Mouse (Mus musculus) lung, adult 2 months (tissue): ENCODE data around the gene Hinfp. TPM values are rescaled to one million over a fixed set of nuclear protein-coding genes. Genes with fewer than 3 reads are reported as not detected.
"Not testable (repeated sequence)": the region's sequence is repeated elsewhere in the genome, so short reads cannot be mapped to it uniquely, and the experiment has no call there.

Source experiments
- DNase-seq: peaks from one replicate; pipeline ENCODE4 v3.0.0; 2022
- H3K4me1 ChIP-seq: fragments of 200-500 bp; 2 replicates; pipeline ENCODE4 v1.6.1; 2011; ENCODE audit warnings: low read length; ENCODE audit not compliant: control insufficient read depth, insufficient read depth
- H3K4me3 ChIP-seq: fragments of 200-500 bp; replicated peaks from 2 replicates; pipeline ENCODE3; 2011; ENCODE audit warnings: low read depth, mild to moderate bottlenecking, control low read depth, low read length; ENCODE audit errors: extremely low read depth
- CTCF ChIP-seq: fragments of 200-500 bp; IDR thresholded peaks from 2 replicates; pipeline ENCODE4 v1.5.1; 2011; ENCODE audit warnings: mild to moderate bottlenecking, low read length, control low read depth; ENCODE audit not compliant: insufficient read depth
- POLR2A ChIP-seq: fragments of 200-500 bp; IDR thresholded peaks from 2 replicates; pipeline ENCODE4 v1.6.1; 2011; ENCODE audit warnings: low read depth, mild to moderate bottlenecking, control low read depth, low read length, borderline replicate concordance; ENCODE audit errors: extremely low read depth
- WGBS: fragments of 180-500 bp; shearing (Covaris S2); methylation state at CpG from one replicate; pipeline ENCODE4 v1.1.7; 2018; 5-methylcytosine and 5-hydroxymethylcytosine counted together
- polyA plus RNA-seq: library from polyadenylated mRNA; depleted of rRNA; stranded (reverse); fragments of >200 nt; gene quantifications from 2 replicates; pipeline ENCODE4 v1.2.3, GENCODE M21; 2012

Gene Hinfp
- polyA plus RNA-seq, 1 experiment: 21.3 TPM

GRCm38 (mm10) chr9:44342605-44343004, 37.1 kb upstream of the Hinfp start:
- no peak overlapping the region for H3K4me3 ChIP-seq
- WGBS: 83% methylated on average over 1 of the region's 1 CpGs
- no peak for DNase-seq
- TF ChIP-seq POLR2A: no peak
- no peak for TF ChIP-seq CTCF
- H3K4me1 ChIP-seq: peaks cover 5% of the 10 kb centered on the region

DNA sequence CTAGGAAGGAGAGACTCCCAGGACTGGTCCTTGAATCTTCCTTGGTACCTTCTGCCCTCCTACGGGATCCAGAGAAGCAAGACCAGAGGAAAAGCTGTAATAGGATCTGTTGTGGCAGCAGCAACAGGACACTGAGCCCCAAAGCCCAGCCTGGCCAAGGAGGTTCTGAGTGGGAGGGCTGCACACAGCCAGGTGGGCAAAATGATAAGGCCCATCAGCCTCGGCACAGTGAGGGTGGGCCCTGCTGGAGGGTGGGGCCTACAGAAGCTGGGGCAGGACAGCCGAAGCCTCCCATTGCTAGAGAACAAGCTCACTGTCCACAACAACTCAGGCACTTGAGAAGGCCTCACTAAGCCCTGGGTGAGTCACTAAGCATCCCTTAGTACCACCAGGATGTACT, 36.7 kb upstream of the Hinfp start:
- Histone ChIP-seq H3K4me3 (no peak overlapping the region), H3K4me1 (peaks cover 5% of the 10 kb centered on the region)
- DNase-seq: no peak
- 68% methylated on average over 3 of the region's 3 CpGs for whole genome bisulfite sequencing
- TF ChIP-seq CTCF (no peak), POLR2A (no peak)

DNA sequence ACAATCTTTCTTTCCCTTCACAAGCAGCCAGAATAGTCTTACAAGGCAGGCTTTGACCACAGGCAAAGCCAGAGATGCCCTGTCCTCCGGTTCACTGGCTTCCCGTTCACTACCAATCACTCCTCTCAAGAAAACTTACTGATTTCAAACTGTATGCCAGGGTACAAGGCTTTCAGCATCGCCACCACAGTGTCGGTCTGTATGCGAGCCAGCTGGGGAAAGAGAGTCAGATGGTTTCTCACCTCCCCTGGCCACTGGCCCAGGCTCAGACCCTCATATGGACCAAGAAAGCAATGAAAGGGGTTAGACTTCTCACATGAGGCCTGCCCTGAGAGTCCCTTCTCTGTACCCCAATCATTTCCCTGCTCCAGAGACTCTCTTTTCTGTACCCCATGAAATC, 36.0 kb upstream of the Hinfp start:
- WGBS: 86% methylated on average over 5 of the region's 5 CpGs
- DNase-seq: no peak
- no peak overlapping the region for H3K4me3 ChIP-seq
- H3K4me1 ChIP-seq: peaks cover 5% of the 10 kb centered on the region
- TF ChIP-seq POLR2A: no peak

DNA sequence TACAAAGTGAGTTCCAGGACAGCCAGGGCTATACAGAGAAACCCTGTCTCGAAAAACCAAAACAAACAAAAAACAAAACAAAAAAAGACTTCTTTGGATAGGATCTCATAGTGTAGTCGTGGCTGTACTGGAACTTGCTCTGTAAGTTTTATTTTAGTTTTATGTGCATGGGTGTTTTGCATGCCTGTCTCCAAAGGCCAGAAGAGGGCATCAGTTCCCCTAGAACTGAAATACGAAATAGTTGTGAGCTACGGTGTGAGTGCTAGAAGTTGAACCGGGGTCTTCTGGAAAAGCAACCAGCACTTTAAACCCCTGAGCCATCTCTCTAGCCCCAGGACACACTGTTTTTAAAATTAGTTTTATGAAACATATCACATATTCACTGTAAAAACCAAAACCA, 33.1 kb upstream of the Hinfp start:
- no peak for DNase-seq
- Histone ChIP-seq H3K4me3 (no peak overlapping the region), H3K4me1 (peaks cover 5% of the 10 kb centered on the region)
- no peak for TF ChIP-seq POLR2A
- no peak for TF ChIP-seq CTCF
- 72% methylated on average over 5 of the region's 5 CpGs for WGBS

- no peak overlapping the region for H3K4me3 ChIP-seq
- TF ChIP-seq CTCF: no peak
- TF ChIP-seq POLR2A: no peak
- 67% methylated on average over 9 of the region's 9 CpGs for WGBS
- no peak for DNase-seq
- no peaks in the 10 kb centered on the region; the same call in 1 of the 2 replicates for H3K4me1 ChIP-seq
Observed at GRCm38 (mm10) chr9:44337436-44338169, 32.1 kb upstream of the Hinfp start.

GRCm38 (mm10) chr9:44336964-44337363, 31.5 kb upstream of the Hinfp start:
- H3K4me1 ChIP-seq: no peaks in the 10 kb centered on the region; the same call in 1 of the 2 replicates
- 68% methylated on average over 3 of the region's 3 CpGs for WGBS
- TF ChIP-seq POLR2A: no peak
- TF ChIP-seq CTCF: no peak
- DNase-seq: no peak
- H3K4me3 ChIP-seq: no peak overlapping the region

GRCm38 (mm10) chr9:44336513-44336912, 31.0 kb upstream of the Hinfp start:
- DNase-seq, H3K4me1 ChIP-seq, H3K4me3 ChIP-seq: not testable (repeated sequence)
- 46% methylated on average over 4 of the region's 4 CpGs for WGBS

DNA sequence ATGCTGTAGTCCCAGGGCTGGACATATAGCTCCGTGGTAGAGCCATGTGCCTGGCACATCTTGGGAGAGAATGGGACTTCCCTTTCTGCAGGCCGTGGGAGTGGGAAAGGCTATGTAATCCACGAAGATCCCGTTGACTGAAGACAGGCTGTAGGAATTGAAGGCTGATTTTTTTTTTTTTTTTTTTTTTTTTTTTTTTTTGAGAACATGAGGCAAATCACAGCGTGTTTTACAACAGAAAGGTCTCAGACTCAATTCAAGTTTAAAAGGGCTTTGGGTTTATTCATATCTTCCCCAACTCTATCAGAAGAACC, 30.6 kb upstream of the Hinfp start:
- DNase-seq: no peak
- 12% methylated on average over 5 of the region's 5 CpGs for WGBS
- TF ChIP-seq CTCF: no peak
- TF ChIP-seq POLR2A: no peak
- H3K4me1 ChIP-seq: no peaks in the 10 kb centered on the region; the same call in 1 of the 2 replicates
- no peak overlapping the region for H3K4me3 ChIP-seq

GRCm38 (mm10) chr9:44335331-44336092, 30.0 kb upstream of the Hinfp start:
- no peaks in the 10 kb centered on the region; the same call in 1 of the 2 replicates for H3K4me1 ChIP-seq
- TF ChIP-seq CTCF (no peak), POLR2A (no peak)
- no peak for DNase-seq
- H3K4me3 ChIP-seq: peak overlapping the region; percentile 87
- under 1% methylated on average over 50 of the region's 50 CpGs for WGBS
